Mouse (Mus musculus) retina, adult 2 months (tissue): Measurements from ENCODE around the gene Tmem104.

Experiments
- DNase-seq: peaks from one replicate; pipeline ENCODE4 v3.0.0-alpha.2; 2012; ENCODE audit warnings: low read depth, low spot score

Tmem104 gene

DNA sequence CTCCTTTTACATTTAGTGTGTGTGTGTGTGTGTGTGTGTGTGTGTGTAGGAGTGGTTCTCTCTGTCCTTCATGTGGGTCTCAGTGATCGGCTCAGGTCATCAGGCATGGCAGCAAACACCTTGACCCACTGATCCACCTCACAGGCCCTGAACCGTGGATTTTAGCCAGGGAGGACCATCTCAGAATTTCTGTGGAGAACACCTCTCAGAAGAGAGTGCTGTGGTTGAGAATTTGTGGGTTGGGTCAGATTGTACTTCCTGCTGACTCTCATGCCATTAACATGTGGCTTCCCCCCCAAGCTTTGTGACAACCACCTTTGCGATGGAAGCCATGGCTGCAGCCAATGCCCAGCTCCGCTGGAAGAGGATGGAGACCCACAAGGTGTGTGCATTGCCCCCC lies 13.2 kb downstream of the Tmem104 start:
- DNase-seq = no peak

DNA sequence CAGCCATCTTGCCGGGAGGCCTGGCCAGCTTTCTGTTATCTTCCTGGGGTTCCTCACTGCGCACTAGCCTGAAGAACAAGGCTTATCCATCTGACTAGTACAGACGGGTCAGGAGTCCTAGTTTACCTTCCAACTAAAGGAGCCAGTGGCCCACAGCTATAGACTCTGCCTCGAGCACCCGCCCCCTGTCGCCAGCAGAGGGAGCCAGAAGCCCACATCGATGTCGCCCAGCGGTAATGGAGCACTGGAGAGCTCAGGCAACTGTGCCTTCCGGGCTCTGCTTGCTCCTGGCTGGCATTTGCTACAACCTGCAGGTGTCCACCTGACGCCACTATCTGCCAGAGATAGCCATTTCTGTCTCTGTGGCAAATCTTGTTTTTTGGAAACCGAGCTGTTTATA lies 15.0 kb downstream of the Tmem104 start:
- DNase-seq = peak; percentile 65

DNA sequence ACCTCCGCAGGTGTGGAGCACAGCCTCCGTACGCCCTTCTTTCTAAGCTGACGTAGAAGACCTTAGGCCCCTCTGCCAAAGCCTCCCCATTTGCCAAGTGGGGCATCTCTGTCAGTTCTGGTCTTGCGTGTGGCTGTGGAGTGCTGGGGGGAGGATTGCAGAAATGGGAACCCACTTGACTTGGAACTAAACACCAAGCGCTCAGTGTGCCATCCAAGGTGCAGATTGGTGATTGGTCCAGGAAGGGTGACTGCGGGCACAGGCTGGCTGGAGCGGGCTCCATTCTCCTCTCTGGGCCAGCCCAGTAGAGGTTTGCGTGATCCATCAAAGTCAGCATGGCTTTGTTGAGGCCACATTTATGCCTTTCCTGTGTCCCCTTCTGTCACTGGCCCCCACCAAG lies 15.5 kb downstream of the Tmem104 start:
- no peak for DNase-seq

DNA sequence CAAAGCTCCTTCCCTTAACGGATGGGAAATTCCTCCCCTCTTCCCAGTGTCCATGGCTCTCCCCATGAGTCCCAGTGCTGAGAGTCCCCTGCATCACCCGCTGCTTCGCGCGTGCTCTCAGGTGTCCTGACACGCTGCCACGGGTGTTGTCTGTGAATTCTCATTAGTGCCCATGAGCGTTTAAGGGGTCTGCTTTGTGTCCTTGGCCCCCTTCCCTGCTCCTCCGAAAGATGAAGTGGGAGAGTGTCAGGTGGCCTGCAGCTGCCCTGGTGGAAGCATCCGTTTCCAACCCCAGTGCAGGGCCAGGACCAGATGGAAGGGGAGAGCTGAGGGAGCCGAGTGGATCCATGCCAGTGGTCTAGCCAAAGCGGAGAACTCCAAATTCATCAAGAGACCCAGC lies 20.8 kb downstream of the Tmem104 start:
- no peak for DNase-seq

DNA sequence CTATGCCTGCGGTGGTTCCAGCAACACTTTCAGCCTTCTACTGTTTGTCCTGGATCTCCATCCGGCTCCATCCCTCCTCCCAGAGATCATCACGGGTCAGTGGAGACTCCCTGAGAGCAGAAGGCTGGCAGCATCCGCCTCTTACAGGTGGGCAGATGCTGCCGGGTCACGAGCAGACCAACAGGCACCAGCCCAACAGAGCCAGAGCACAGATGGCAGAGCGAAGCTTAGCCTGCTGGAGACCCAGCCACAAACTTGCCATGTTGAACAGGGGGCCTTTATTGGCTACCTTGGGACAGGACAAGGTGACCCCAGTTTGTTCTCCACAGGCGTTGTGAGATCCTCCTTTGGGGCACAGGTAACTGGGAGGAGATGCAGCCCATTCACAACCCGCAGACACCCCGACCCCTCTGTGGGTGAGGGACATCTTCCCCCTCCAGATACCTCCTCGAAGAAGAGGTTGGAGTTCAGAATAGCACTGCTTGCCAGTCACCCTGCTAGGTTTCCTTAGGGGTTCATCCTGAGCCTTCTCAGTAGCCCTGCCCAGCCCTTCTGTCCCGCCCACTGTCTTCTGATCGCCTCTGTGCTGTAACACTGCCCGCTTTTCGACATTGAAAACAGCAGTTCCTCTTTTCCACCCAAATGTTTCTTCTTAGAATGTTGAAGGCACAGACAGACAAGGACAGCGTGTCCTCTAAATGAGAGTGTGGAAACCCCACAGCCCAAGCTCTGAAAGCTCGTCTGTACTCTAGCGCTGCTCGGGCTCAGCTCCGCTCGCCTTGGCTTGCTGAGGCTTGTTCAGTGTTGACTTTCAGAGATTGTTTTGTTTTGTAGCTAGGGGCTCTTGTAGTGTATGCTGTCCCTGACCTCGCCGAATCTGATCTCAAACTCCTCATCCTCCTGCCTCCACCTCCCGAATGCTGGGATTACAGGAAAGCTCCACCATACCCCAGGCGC lies 21.8 kb downstream of the Tmem104 start:
- no peak for DNase-seq

DNA sequence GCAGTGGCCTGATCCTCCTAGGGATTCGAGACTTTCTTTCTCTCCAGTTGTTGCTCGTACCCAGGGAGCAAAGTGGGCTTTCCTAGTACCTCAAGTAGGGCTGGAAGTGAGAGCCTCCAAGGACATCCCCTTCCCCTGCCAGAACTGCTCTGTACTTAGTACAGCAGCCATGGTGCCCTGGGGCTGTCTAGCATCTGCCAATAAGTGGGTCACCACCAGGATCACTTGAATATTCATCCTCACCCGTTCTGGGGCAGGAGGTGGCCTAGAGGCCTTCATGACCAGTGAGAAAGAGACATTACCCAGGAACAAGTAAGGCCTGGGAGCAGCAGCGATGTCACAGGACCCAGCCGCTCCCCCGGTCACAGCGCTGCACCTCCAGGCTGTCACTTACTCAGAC lies 22.7 kb downstream of the Tmem104 start:
- no peak for DNase-seq

DNA sequence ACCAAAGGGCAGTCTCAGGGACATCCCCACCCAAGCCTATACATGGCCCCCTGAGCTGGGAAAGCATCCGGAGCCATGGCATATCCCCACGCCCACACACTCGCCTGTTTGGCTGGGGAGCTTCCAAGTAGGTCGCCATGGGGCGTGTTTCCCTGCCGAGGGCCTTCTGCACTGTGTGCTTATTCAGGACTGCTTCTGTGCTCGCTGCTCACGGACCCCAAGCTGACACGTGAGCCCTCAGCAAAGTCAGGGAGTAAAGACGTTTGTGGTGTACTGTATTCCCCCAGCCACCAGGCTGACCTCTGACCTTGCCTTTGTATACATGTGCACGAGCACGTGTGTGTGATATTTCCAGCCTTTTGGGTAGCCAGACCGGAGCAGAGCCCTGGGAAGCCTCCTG lies 24.8 kb downstream of the Tmem104 start:
- DNase-seq = no peak

DNA sequence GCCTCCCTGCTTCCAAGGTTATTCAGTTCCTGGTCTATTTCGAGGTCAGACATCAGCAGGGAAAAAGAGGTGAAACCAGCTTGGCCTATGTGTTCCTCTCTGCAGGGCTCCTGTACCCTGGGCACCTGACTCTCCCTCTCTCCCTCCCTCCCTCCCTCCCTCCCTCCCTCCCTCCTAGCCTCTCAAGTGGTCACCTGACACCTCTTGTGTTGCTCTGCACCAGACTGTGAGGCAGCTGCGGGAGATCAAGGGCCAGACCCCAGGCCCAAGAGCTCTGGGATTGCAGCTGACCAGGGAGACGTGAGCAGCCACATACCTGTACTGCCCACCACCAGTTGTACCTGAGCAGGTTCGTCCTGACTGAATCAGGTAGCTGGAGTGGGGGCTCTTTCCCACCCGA lies 27.8 kb downstream of the Tmem104 start:
- no peak for DNase-seq

DNA sequence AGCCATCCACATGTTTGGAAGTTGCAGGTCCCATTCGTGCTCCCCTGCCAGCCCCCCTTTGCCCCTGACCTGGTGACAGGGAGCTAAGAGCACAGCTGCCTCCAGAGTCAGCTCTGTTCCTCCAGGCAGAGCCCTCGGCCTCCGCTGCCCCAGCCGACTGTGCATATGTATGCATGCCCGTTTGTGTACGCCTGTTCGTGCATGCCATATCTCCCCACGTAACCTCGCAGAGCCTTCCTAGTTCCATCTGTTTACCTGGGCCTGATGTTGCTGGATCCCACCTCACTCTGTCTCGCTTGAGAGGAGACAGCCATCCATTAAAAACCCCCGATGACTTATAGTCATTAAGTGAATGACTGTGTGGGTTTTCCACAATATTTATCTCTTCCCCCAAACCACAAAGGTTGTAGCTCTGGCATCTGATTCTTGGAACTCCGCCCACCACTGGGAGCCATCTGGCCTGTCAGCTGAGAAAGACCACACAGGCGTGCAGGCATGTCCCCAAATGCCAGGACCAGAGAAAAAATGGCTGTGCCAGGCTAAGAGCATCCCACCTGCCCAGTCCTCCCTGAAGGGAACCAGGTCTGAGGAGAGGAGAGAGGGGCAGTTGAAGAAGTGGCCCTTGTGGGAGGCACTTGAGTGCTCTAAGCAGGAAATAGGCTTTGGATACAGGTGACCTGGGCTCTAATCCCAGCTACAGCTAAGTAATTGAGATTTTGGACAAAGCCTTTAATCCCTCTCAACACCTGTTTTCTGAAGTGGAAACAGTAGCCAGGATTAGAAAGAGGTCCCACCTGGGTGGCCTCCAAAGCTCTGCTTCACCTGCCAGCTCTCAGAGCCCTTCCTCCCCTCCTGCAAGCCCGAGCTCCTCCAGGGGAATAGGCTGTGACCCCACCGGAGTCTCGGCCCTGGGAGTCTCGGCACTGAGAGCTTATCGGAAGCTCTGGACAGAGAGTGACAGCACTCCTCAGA lies 30.4 kb downstream of the Tmem104 start:
- peak; percentile 73 for DNase-seq

DNA sequence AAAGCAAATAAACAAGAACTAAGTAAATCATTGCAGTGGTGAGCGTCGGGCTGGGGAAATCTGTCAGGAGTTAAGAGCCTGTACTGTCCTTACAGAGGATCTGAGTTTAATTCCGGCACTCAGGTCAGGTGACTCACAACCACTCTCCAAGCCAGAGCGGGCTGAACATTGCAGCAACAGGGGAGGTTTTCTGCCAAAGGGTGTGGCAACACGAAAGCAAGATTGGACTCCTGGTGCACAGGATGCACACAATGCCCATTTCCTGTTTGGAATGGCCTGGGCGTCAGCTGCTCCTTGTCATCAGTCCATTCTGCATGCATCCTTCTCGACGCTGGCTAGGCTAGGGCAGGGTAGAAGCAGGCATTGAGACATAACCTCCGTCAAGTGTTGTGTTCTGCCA lies 32.0 kb downstream of the Tmem104 start:
- no peak for DNase-seq

DNA sequence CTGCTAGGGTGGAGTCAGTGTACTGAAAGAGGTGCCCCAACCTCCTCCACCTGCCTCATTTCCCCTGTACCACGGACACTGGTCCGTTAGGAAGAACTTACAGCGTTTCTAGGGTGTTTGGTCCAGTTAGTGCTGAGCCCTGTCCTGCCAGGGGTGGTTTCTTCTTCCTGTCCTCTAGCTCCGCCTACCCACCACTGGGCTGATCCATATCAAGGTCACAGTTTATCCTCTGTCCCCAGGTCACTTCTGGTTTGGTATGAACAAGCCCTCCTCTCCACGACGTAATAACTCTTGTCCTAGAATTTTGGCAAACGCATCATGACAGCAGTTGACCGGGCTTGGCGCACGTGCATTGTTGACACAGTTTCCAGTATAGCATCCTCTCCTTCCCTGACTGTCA lies 32.4 kb downstream of the Tmem104 start:
- no peak for DNase-seq

DNA sequence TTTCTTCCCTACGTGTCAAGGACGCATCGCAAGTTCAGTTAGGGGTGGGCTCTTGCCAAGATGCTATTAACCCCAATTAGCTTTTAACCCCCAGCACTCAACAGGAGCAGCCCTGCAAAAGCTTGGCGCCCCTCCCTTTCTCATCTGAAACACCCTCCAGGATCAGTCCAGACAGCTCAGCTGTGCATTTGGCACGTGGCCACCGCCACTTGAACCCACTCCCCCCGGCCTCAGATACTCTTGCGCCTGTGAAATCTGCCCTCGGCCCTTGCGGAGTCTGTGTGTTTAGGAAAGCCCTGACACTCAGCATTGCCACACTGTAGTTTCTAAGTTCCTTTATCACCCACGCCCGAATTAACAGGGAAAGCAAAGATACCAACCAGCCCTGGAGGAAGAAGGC lies 34.8 kb downstream of the Tmem104 start:
- no peak for DNase-seq

DNA sequence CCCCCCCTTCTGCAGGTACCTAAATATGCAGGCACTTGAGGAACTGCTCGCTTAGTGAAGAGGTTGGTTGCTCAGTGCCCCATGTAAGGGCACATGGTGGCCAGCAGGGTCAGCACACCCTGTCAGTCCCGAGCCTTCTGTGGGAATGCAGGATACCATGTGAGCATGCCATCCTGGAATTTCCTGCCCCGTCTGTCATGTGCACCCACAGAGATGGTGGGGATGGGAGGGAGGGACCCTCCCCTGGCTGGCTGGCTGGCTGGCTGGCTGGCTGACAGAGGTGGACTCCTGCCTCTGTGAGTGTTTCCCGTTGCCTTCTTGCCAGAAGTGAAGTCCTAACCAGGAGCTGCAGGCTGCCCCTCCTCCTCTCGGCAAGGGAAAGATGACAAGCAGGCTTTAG lies 35.3 kb downstream of the Tmem104 start:
- no peak for DNase-seq

DNA sequence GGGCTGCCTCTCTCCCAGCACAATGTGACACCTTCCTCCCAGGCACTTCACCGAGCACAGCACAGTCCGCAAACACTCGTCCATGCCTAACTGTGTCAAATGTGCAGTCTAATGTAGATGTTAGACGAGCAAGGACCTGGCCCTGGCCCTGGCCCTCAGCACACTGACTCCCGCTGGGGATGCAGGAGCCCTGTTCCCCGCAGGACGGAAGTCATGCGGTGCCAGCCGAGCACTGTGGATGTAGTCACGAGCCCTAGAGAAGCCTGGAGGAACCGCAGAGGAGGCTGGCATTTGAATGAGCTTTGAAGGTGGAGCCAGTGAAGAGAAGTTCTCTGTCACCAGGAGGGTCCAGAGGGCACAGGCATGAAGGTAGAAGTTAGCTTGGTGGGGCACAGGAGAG lies 36.2 kb downstream of the Tmem104 start:
- DNase-seq = no peak

DNA sequence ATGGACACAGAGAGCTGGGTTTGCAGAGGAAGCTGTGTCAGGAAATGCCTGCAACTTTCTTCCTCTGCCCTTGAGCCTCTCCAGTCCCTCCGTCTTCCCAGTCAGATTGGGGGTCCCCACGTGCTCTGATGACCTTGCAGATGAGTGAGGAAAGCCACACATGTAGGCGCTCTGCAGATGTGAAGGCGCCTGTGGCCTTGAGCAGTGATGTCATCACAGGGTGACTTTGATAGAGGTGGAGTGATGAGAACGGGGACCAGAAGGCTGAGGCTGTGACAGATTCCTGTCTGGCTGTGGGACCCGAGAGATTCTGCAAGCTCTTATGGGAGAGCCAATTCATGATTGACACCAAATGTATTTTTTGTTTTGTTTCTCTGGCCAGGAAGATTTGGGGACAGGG lies 36.6 kb downstream of the Tmem104 start:
- no peak for DNase-seq

DNA sequence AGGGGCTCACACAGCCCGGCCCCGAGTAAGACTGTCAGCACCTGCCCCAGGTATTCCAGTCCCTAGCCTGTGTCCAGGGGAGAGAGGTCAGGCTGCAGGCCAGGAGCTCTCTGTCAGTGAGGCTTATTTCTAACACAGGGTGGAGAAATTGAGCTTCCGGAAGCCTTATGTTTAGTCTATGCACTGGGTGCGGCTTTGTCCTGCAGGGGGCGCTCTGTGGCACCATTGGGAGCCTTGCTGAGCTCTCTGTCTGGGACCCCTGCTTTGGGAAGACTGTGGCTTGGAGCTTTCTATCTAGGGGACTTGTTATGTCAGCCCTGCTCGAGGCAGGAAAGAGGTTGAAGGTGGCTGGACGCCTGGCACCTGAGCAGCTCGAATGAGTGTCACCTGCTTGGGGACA lies 37.6 kb downstream of the Tmem104 start:
- DNase-seq = no peak

DNA sequence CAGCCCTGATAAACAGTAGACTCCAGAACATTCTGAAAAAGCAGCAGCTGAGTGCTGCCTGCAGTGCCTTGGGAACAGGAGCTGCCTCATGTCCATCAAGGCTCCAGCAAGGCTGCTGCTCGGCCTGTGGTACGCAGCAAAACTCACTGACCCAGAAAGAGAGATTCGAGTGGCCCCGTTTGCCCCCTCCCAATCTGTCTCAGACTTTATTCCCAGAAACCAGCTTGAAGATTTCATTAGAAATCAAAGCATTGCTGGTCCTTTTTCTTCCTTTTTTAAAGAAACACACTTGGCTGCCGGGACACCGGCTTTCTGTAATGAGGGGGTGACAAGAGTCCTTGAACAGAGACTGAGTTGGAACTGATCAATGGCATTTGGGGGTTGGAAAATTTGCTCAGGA lies 38.0 kb downstream of the Tmem104 start:
- DNase-seq = no peak

DNA sequence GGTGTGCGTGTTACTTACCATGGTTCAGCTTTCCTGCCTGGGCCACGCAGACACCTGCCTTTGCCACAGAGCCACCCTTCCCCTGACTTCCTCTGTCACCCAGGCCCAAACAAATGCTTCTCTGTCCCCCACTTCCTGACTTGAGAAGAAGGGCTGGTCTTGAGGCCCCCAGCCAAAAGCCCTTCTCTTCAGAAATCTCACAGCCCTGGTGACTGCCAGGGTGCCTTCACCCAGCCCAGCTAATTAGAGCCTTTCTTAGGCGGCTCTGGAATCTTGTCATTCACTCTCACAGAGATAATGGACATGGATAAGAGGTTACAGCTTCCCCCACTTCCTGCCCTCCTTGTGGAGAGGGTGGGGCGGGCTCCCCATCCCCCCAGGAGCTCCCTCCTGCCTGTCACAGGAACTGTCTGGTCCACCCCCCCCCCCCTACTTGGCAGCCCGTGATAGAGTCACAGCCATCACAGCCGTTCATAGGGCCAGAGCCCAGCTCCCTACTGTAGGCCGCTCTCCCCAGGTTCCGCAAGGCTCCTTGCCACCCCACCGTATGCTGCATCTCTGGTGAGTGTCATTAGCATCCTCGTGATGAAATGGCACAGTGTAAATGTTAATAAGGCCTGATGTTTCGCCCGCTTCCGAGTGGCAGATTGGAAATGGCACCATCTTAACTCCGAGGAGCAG lies 39.7 kb downstream of the Tmem104 start:
- no peak for DNase-seq

DNA sequence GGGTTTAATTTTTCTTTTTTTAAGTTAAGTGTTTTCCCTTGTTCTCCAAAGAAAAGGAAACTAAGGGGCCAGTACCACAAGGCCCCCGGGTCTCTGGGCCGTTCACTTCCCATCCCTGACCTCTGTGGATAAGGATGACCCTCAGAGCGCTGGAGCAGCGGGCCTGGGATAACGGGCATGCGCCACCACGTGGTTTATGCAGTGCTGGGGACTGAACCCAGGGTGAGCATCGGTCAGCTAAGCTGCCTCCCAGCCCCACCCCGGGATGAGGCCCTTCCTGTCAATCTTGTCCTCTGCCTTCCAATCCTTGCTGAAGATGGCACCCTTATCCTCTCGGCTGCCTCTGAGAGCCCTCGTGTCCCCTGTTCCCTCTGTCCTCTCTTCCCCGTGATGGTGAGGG lies 40.4 kb downstream of the Tmem104 start:
- DNase-seq = no peak

DNA sequence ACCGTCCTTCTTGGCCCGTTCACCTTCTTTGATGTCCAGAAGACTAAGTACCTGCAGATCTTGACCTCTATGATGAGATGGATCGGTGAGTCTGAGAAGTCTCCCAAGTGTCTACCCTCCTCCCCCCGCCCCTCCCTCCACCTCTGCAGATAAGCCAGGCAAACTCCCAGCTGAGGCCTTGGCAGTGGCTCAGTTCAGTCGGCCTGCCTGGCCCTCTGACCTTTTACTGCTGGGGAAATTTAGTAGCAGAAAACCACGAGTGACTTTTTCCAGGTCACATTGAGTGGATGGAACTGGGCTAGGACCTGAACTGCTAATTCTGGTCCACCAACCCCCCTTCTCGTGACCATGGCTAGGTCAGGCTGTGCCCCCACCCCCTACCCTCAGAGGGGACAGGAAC lies 41.1 kb downstream of the Tmem104 start:
- no peak for DNase-seq

DNA sequence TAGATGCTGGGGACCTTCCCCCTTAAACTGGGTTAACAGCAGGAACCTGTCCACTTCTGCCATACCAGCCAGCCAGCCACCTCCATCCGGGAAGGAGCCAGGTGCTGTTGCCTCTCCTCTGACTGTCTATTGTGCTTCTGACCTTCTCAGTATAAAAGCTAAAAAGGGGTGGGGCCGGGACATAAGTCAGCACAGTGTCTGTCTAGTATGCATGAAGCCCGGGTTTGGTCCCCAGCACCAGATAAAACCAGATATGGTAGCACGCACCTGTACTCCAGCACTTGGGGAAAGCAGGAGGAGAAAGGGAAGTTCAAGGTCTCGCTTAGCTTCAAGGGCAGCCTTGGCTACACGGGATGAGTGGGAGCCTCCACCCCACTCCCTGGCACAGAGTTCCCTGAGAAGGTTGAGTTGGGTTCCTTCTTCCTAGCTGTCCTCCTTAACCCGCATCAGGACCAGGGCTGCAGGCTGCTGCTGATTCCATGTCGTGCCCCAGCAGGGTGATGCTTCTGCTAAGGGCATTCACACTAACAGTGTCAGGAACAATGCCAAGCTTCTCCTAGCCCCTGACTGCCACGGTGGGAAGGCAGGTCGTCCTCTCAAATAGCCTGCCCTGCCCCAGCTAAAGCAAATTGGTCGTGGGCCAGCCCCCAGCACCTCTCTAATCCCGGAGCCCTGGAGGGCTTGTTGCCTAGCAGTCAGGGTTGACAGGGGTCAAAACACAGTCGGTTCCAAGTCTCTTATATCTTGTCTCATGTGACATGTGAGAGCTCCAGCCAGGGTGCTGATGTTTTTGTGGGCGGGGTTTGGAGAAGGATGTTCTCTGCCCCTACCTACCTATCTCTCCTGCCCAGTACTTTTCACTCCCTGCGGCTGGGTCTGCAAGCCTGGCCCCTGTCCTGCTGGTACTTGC lies 42.0 kb downstream of the Tmem104 start:
- no peak for DNase-seq
